Mouse (Mus musculus) CH12.LX (cell line): ENCODE measurements around the gene Npcd. TPM values are rescaled to one million over a fixed set of nuclear protein-coding genes. Genes with fewer than 3 reads are reported as not detected.

Experiments used
- DNase-seq: peaks from one replicate; pipeline ENCODE4 v3.0.0-alpha.2; 2013; ENCODE audit errors: extremely low read depth
- H3K27ac ChIP-seq: 2 replicates; pipeline ENCODE4 v1.5.1; 2012; ENCODE audit warnings: low read depth, mild to moderate bottlenecking, control low read depth, moderate library complexity; ENCODE audit not compliant: insufficient read depth
- H3K27me3 ChIP-seq: replicated peaks from 2 replicates; pipeline ENCODE3; 2012; ENCODE audit warnings: inconsistent platforms
- H3K36me3 ChIP-seq, 2 experiments: replicated peaks in 1 of 2; 2 replicates each; pipeline versions ENCODE3 to v1.6.1; 2012; ENCODE audit warnings: inconsistent platforms in 1 of 2, low read length in 1 of 2, mild to moderate bottlenecking in 1 of 2, mixed read lengths in 1 of 2, moderate library complexity in 1 of 2; ENCODE audit not compliant: control insufficient read depth in 1 of 2, insufficient read depth in 1 of 2
- H3K4me1 ChIP-seq, 2 experiments: 2 replicates each; pipeline ENCODE4 v1.6.1; 2012; ENCODE audit warnings: inconsistent platforms in 1 of 2, moderate library complexity in 1 of 2; ENCODE audit not compliant: insufficient read depth in 2 of 2, control insufficient read depth in 1 of 2
- H3K4me2 ChIP-seq: 2 replicates; pipeline ENCODE4 v1.6.1; 2012; ENCODE audit warnings: low read depth, mild to moderate bottlenecking, control low read depth; ENCODE audit not compliant: poor library complexity, insufficient read depth, severe bottlenecking
- H3K4me3 ChIP-seq, 3 experiments: fragments of 150-350 bp in 1 of 3; sonication (generic) in 1 of 3; replicated peaks in 1 of 3; 2 replicates each; pipeline versions ENCODE3 to v1.5.1; 2011 to 2012; ENCODE audit warnings: low read depth in 2 of 3, low read length in 2 of 3, mild to moderate bottlenecking in 2 of 3, moderate library complexity in 2 of 3, control low read depth in 1 of 3, improper control_type of control experiment in 1 of 3, inconsistent platforms in 1 of 3, mixed read lengths in 1 of 3; ENCODE audit not compliant: poor library complexity in 1 of 3
- H3K79me2 ChIP-seq: replicated peaks from 2 replicates; pipeline ENCODE4 v1.6.1; 2012; ENCODE audit warnings: mild to moderate bottlenecking, moderate library complexity; ENCODE audit not compliant: control insufficient read depth, poor library complexity, insufficient read depth, severe bottlenecking; ENCODE audit errors: extremely low read depth
- H3K9ac ChIP-seq: 2 replicates; pipeline ENCODE4 v1.6.1; 2012; ENCODE audit warnings: low read depth, mild to moderate bottlenecking, control low read depth, moderate library complexity; ENCODE audit not compliant: insufficient read depth
- H3K9me3 ChIP-seq: replicated peaks from 2 replicates; pipeline ENCODE3; 2012; ENCODE audit warnings: low read length, inconsistent platforms, mixed read lengths
- BHLHE40 ChIP-seq: IDR thresholded peaks from 2 replicates; pipeline ENCODE4 v1.6.1; 2011; ENCODE audit warnings: mild to moderate bottlenecking, low read depth, low read length, improper control_type of control experiment
- CHD1 ChIP-seq: IDR thresholded peaks from 2 replicates; pipeline ENCODE4 v1.6.1; 2012; ENCODE audit warnings: low read depth, low read length, improper control_type of control experiment, inconsistent platforms
- CTCF ChIP-seq, 2 experiments: IDR thresholded peaks in 1 of 2; conservative IDR thresholded peaks in 1 of 2; 2 replicates each; pipeline ENCODE4 v1.5.1; 2011 to 2012; ENCODE audit warnings: low read depth in 2 of 2, low read length in 2 of 2, improper control_type of control experiment in 1 of 2, inconsistent platforms in 1 of 2, mild to moderate bottlenecking in 1 of 2, moderate library complexity in 1 of 2
- ELF1 ChIP-seq: IDR thresholded peaks from 2 replicates; pipeline ENCODE4 v1.6.1; 2014; ENCODE audit warnings: low read depth, mild to moderate bottlenecking, inconsistent platforms, low read length, improper control_type of control experiment
- EP300 ChIP-seq: IDR thresholded peaks from 2 replicates; pipeline ENCODE4 v1.6.1; 2011; ENCODE audit warnings: low read length, improper control_type of control experiment
- ETS1 ChIP-seq: conservative IDR thresholded peaks from 2 replicates; pipeline ENCODE4 v1.6.1; 2012; ENCODE audit warnings: low read depth, mild to moderate bottlenecking, inconsistent platforms, low read length, improper control_type of control experiment, moderate library complexity
- JUND ChIP-seq: conservative IDR thresholded peaks from 2 replicates; pipeline ENCODE4 v1.6.1; 2011; ENCODE audit warnings: low read depth, low read length, improper control_type of control experiment
- MAFK ChIP-seq: IDR thresholded peaks from 2 replicates; pipeline ENCODE4 v1.6.1; 2011; ENCODE audit warnings: low read length, improper control_type of control experiment; ENCODE audit not compliant: insufficient replicate concordance
- MAZ ChIP-seq: IDR thresholded peaks from 2 replicates; pipeline ENCODE4 v1.6.1; 2012; ENCODE audit warnings: low read depth, mild to moderate bottlenecking, inconsistent platforms, low read length, improper control_type of control experiment, moderate library complexity
- MEF2A ChIP-seq: IDR thresholded peaks from 2 replicates; pipeline ENCODE4 v1.6.1; 2014; ENCODE audit warnings: low read depth, mild to moderate bottlenecking, inconsistent platforms, low read length, improper control_type of control experiment, borderline replicate concordance
- MXI1 ChIP-seq: IDR thresholded peaks from 2 replicates; pipeline ENCODE4 v1.6.1; 2011; ENCODE audit warnings: mild to moderate bottlenecking, low read depth, low read length, improper control_type of control experiment
- MYC ChIP-seq: IDR thresholded peaks from 2 replicates; pipeline ENCODE4 v1.6.1; 2011; ENCODE audit warnings: low read depth, mild to moderate bottlenecking, improper control_type of control experiment, low read length
- NRF1 ChIP-seq: IDR thresholded peaks from 2 replicates; pipeline ENCODE4 v1.6.1; 2014; ENCODE audit warnings: low read depth, mild to moderate bottlenecking, inconsistent platforms, low read length, improper control_type of control experiment, moderate library complexity
- PAX5 ChIP-seq: IDR thresholded peaks from 2 replicates; pipeline ENCODE4 v1.6.1; 2012; ENCODE audit warnings: low read length, inconsistent platforms, mixed read lengths
- POLR2AphosphoS2 ChIP-seq: IDR thresholded peaks from 2 replicates; pipeline ENCODE4 v1.6.1; 2011; ENCODE audit warnings: low read depth, low read length, improper control_type of control experiment
- RCOR1 ChIP-seq: conservative IDR thresholded peaks from 2 replicates; pipeline ENCODE4 v1.6.1; 2012; ENCODE audit warnings: low read depth, mild to moderate bottlenecking, inconsistent platforms, low read length, improper control_type of control experiment
- SIN3A ChIP-seq: IDR thresholded peaks from 2 replicates; pipeline ENCODE4 v1.6.1; 2012; ENCODE audit warnings: low read length, improper control_type of control experiment, inconsistent platforms
- SMC3 ChIP-seq: IDR thresholded peaks from 2 replicates; pipeline ENCODE4 v1.6.1; 2011; ENCODE audit warnings: low read depth, low read length, improper control_type of control experiment
- TBP ChIP-seq: conservative IDR thresholded peaks from 2 replicates; pipeline ENCODE4 v1.6.1; 2011; ENCODE audit warnings: low read depth, low read length, improper control_type of control experiment
- TCF12 ChIP-seq: IDR thresholded peaks from 2 replicates; pipeline ENCODE4 v1.6.1; 2014; ENCODE audit warnings: low read depth, mild to moderate bottlenecking, inconsistent platforms, low read length, improper control_type of control experiment
- USF2 ChIP-seq: conservative IDR thresholded peaks from 2 replicates; pipeline ENCODE4 v1.6.1; 2011; ENCODE audit warnings: low read depth, low read length, improper control_type of control experiment
- ZC3H11A ChIP-seq: IDR thresholded peaks from 2 replicates; pipeline ENCODE4 v1.6.1; 2012; ENCODE audit warnings: low read depth, mild to moderate bottlenecking, inconsistent platforms, low read length, improper control_type of control experiment
- ZKSCAN1 ChIP-seq: IDR thresholded peaks from 2 replicates; pipeline ENCODE4 v1.6.1; 2012; ENCODE audit warnings: low read depth, inconsistent platforms, low read length, improper control_type of control experiment, borderline replicate concordance
- ZNF384 ChIP-seq: IDR thresholded peaks from 2 replicates; pipeline ENCODE4 v1.6.1; 2012; ENCODE audit warnings: low read depth, low read length, improper control_type of control experiment, inconsistent platforms
- dilution Hi-C: fragments of 300-500 bp; cut with MboI; formaldehyde crosslinking; loops from 2 replicates; pipeline ENCODE4 v1.14.3; 2020; ENCODE audit warnings: low sequenced_read_pairs; ENCODE audit not compliant: extremely low pct_unique_long_range_greater_than_20kb, extremely low pct_ligation_motif_present
- in situ Hi-C: fragments of 300-500 bp; cut with MboI; formaldehyde crosslinking; loops from 3 replicates; pipeline ENCODE4 v1.14.3; 2019; ENCODE audit warnings: low sequenced_read_pairs, low pct_ligation_motif_present, low pct_unique_long_range_greater_than_20kb, mixed read lengths
- polyA plus RNA-seq: library from polyadenylated mRNA; unstranded; fragments of >175 nt; gene quantifications from 2 replicates; pipeline ENCODE4 v1.2.1, GENCODE M21; 2012; ENCODE audit warnings: low read depth; ENCODE audit not compliant: insufficient read length
- total RNA-seq, 2 experiments: library from RNA; depleted of rRNA; stranded (reverse); fragments of 300-350 nt in 1 of 2; fragments of >200 nt in 1 of 2; gene quantifications; 2 replicates each; pipeline ENCODE4 v1.2.3; 2012 to 2014

The Npcd gene
- total and polyA plus RNA-seq, 3 experiments = 0.59 TPM; not detected in 2

DNA sequence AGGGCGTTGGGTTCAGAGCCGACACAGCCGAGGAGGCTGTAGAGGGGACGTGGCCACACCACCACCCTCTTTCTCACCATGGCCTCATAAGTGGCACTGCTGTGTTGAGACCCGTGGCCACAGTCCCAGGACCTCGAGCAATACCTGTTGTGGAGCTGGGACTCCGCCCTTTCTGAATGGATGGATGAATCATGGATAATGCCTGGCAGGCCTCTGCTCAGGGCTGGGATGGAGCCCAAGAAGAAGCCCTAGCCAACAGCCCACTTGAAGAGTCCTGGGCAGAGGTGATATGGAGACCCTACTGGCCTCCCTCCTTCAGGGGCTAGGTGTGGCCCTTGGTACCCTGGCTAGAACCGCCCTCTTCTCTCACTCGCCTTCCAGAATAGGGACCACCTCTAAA, 71.0 kb downstream of the Npcd start:
- in situ Hi-C loops = no loop called here
- Histone ChIP-seq H3K9me3 (no peaks in the 10 kb centered on the region), H3K27me3 (no peaks in the 10 kb centered on the region), H3K36me3 (peaks cover 7 to 52% of the 10 kb centered on the region in 2 experiments), H3K4me2 (no peak overlapping the region), H3K4me3 (no peak overlapping the region), H3K27ac (no peak overlapping the region), H3K4me1 (peaks cover 0 to 6% of the 10 kb centered on the region in 2 experiments; a peak in 3 of 4 replicates), H3K79me2 (no peaks in the 10 kb centered on the region), H3K9ac (no peak overlapping the region)
- dilution Hi-C loops = no loop called here
- TF ChIP-seq MAFK (no peak), CTCF (conservative IDR thresholded peaks at IDR 0.05 in 1 of 2, IDR thresholded peaks at IDR 0.05 in 1 of 2; ENCODE audit: low read depth in 2 of 2, low read length in 2 of 2) (no peak), SIN3A (no peak), MXI1 (no peak), CHD1 (no peak), SMC3 (no peak), POLR2AphosphoS2 (no peak), BHLHE40 (no peak)
- DNase-seq = no peak

DNA sequence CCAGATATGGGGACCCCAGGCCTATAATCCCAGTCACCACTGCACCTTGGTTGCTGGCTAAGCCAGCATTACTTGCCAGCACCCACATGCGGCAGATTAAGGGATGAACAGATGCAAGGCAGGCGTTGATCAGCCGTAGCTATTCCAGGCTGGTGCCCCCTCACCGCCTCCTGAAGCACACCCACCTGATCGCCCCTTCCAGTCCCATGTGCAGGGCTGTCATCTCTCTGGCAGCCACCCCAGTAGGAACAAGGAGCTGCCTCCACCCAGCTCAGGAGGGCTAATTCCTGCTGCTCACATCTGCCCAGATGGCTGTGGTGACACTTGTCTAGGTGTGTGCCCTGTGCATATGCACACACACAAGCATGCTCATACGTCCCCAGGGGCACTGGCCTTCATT, 73.1 kb downstream of the Npcd start:
- in situ Hi-C loops = no loop called here
- dilution Hi-C loops = no loop called here
- no peaks in the 10 kb centered on the region for H3K27me3 ChIP-seq

DNA sequence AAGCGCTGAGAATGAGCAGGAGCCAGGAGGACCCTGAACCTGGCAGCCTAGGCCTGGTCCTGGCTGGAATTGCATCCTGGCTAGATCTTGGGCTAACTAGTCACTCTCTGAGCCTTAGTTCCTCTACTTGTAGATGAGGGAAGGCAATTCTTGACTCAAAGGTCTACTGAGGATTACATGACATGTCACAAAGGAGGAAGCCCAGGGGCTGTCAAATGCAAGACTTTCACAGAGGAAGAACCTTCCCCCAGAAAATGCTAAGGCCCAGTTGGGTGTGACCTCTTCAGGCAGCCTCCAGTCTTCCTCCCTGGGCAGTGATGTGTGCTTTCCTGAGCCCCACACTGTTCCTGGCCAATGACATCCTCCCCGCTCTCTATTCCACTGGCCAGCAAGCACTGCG, 76.9 kb downstream of the Npcd start:
- H3K36me3 ChIP-seq = peaks cover 4 to 31% of the 10 kb centered on the region in 2 experiments
- peaks cover 0 to 24% of the 10 kb centered on the region in 2 experiments; a peak in 2 of 4 replicates for H3K4me1 ChIP-seq
- dilution Hi-C loops (no loop called here), in situ Hi-C loops (no loop called here)
- H3K27me3 ChIP-seq = no peaks in the 10 kb centered on the region
- no peak overlapping the region for H3K27ac ChIP-seq
- H3K9me3 ChIP-seq = no peaks in the 10 kb centered on the region
- no peak for DNase-seq
- no peaks in the 10 kb centered on the region for H3K79me2 ChIP-seq
- TF ChIP-seq RCOR1 (no peak), MXI1 (no peak), ELF1 (no peak), TCF12 (no peak), TBP (no peak), ZC3H11A (no peak), NRF1 (no peak)
- H3K4me2 ChIP-seq = no peak overlapping the region
- no peak overlapping the region for H3K9ac ChIP-seq
- H3K4me3 ChIP-seq = no peak overlapping the region

More for the DNA sequence above, 73.1 kb downstream of the Npcd start:
- Histone ChIP-seq H3K9ac (no peak overlapping the region), H3K27ac (no peak overlapping the region), H3K79me2 (no peaks in the 10 kb centered on the region), H3K9me3 (no peaks in the 10 kb centered on the region), H3K4me2 (no peak overlapping the region), H3K4me3 (no peak overlapping the region), H3K36me3 (peaks cover 7 to 51% of the 10 kb centered on the region in 2 experiments), H3K4me1 (peaks cover 0 to 13% of the 10 kb centered on the region in 2 experiments; a peak in 2 of 4 replicates)
- TF ChIP-seq ZNF384 = no peak
- no peak for TF ChIP-seq ETS1
- no peak for TF ChIP-seq EP300
- no peak for TF ChIP-seq USF2
- no peak for TF ChIP-seq TCF12
- TF ChIP-seq JUND = no peak
- no peak for TF ChIP-seq NRF1
- TF ChIP-seq RCOR1 = no peak
- TF ChIP-seq PAX5 = no peak
- TF ChIP-seq CHD1 = no peak
- no peak for TF ChIP-seq MEF2A
- no peak for TF ChIP-seq ZKSCAN1
- no peak for TF ChIP-seq MAZ
- TF ChIP-seq MYC = no peak
- no peak for DNase-seq
